Mouse (Mus musculus) intestine, postnatal 0 days (tissue): ENCODE results near the gene Cxcl16. TPM values are rescaled to one million over a fixed set of nuclear protein-coding genes. Genes with fewer than 3 reads are reported as not detected.

Experiments used
- ATAC-seq: fragments of 200-750 bp; cut with Nextera tagmentation; 2 replicates; pipeline ENCODE4 v1.8.0; 2017; ENCODE audit warnings: mild to moderate bottlenecking, moderate TSS enrichment, moderate library complexity
- H3K27ac ChIP-seq: fragments of 300-500 bp; sonication (generic); 2 replicates; pipeline ENCODE4 v1.5.1; 2014; ENCODE audit warnings: mild to moderate bottlenecking, low read depth, low read length, moderate library complexity
- H3K27me3 ChIP-seq: fragments of 300-500 bp; sonication (generic); replicated peaks from 2 replicates; pipeline ENCODE4 v1.6.1; 2014; ENCODE audit warnings: low read length, mixed read lengths; ENCODE audit not compliant: control insufficient read depth, insufficient read depth
- H3K36me3 ChIP-seq: fragments of 300-500 bp; sonication (generic); 2 replicates; pipeline ENCODE4 v1.6.1; 2014; ENCODE audit warnings: mild to moderate bottlenecking, moderate library complexity; ENCODE audit not compliant: control insufficient read depth, insufficient read depth
- H3K4me1 ChIP-seq: fragments of 300-500 bp; sonication (generic); replicated peaks from 2 replicates; pipeline ENCODE4 v1.6.1; 2014; ENCODE audit warnings: antibody characterized with exemption, low read length, mixed read lengths; ENCODE audit not compliant: control insufficient read depth, insufficient read depth
- H3K4me2 ChIP-seq: fragments of 300-500 bp; sonication (generic); replicated peaks from 2 replicates; pipeline ENCODE4 v1.6.1; 2014; ENCODE audit warnings: low read depth, mild to moderate bottlenecking, moderate library complexity
- H3K4me3 ChIP-seq: fragments of 300-500 bp; sonication (generic); 2 replicates; pipeline ENCODE4 v1.5.1; 2014; ENCODE audit warnings: low read depth, low read length
- H3K9ac ChIP-seq: fragments of 300-500 bp; sonication (generic); 2 replicates; pipeline ENCODE4 v1.6.1; 2014; ENCODE audit warnings: mild to moderate bottlenecking, low read depth, low read length
- H3K9me3 ChIP-seq: fragments of 300-500 bp; sonication (generic); 2 replicates; pipeline ENCODE4 v1.6.1; 2016; ENCODE audit warnings: mixed run types; ENCODE audit not compliant: control insufficient read depth
- CTCF ChIP-seq: sonication (generic); IDR thresholded peaks from 2 replicates; pipeline ENCODE4 v1.5.1; 2016; ENCODE audit warnings: low read depth, mild to moderate bottlenecking, control low read depth, antibody characterized with exemption, moderate library complexity
- WGBS: fragments of 180-500 bp; shearing (Covaris S2); extraction: QIAGEN DNeasy Blood & Tissue Kit; methylation state at CpG from one replicate; pipeline ENCODE4 v1.1.7; 2014; 5-methylcytosine and 5-hydroxymethylcytosine counted together
- polyA plus RNA-seq: library from polyadenylated mRNA; unstranded; fragments of >200 nt; fragmentation: Nextera tagmentation; extraction: Ambion mirVana; gene quantifications from 2 replicates; pipeline ENCODE4 v1.2.1, GENCODE M21; 2015

Gene Cxcl16
- polyA plus RNA-seq, 1 experiment from 2014 or later = 39.3 TPM

DNA sequence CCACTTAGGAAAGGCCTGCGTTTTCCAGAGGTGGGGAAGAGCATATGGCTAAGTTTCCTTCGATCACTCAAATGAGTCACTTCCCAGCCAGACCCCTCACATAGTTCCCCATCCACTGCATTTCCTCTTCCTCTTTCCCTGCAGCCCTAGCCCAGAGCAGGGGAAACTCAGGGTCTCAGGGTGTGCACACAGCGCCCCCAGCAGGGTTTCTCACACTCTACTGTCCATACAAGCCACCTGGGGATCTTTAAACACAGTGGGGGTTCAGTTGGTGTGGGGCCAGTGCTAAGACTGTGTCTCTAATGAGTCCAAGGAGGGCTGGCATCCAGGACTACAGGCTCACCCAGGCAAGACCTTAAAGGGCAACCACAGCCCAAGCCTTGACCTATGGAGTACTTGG is 13.0 kb downstream of the Cxcl16 start:
- no peak overlapping the region for H3K27ac ChIP-seq
- TF ChIP-seq CTCF = peak; percentile 34; the same call in 1 of the 2 replicates

DNA sequence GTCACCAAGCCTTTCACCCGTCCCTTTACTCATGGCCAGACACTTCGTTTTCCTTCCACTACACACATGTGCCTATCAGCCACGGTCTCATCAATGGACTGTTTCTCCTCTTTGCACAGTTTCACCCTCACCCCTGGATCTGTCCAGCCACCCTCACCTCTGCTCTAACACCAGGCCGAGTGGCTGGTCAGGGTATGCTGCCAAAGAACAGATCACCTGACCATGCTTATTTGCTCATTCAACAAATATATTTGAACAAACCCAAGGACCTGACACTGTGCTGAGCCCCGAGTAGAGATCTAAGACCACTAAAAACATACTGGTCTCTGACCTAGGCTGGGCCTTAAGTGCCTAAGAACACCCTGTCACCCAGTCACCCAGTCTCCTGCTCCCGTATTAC is 15.1 kb downstream of the Cxcl16 start:
- H3K9ac ChIP-seq = no peak overlapping the region
- 52% methylated on average over 6 of the region's 6 CpGs for WGBS
- no peak overlapping the region for H3K4me3 ChIP-seq
- H3K9me3 ChIP-seq = no peaks in the 10 kb centered on the region
- TF ChIP-seq CTCF = no peak
- ATAC-seq = no peak
- no peaks in the 10 kb centered on the region for H3K27me3 ChIP-seq
- H3K4me1 ChIP-seq = no peaks in the 10 kb centered on the region
- peaks cover 17% of the 10 kb centered on the region for H3K36me3 ChIP-seq
- no peak overlapping the region for H3K27ac ChIP-seq
- no peak overlapping the region for H3K4me2 ChIP-seq

More for the DNA sequence above, 13.0 kb downstream of the Cxcl16 start:
- ATAC-seq = no peak
- Histone ChIP-seq H3K4me3 (no peak overlapping the region), H3K36me3 (0 out of 2 replicates have a peak, but pooled peaks cover 4% of the 10 kb centered on the region), H3K4me2 (no peak overlapping the region), H3K4me1 (no peaks in the 10 kb centered on the region), H3K9ac (no peak overlapping the region), H3K9me3 (no peaks in the 10 kb centered on the region), H3K27me3 (no peaks in the 10 kb centered on the region)
- WGBS = 54% methylated on average over 3 of the region's 3 CpGs

DNA sequence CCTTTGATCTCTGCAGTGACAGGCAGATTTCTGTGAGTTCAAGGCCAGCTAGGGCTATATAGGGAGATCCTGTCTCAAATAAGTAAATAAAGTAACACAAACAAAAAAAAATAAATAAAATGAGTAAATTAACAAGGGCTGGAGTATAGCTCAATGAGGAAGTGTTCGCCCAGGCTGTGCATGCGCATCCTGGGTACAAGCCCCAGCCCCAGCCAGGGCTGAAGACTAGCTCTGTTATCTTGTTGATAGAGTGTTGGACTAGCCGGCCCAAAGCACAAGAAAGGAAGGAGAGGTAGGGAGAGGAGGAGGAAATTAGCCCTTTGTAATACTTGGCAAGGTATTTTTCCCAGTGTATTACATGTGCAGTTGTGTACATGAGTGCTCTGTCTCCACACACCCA is 15.8 kb downstream of the Cxcl16 start:
- Histone ChIP-seq H3K9ac (no peak overlapping the region), H3K9me3 (no peaks in the 10 kb centered on the region), H3K4me2 (no peak overlapping the region), H3K4me3 (no peak overlapping the region), H3K27ac (no peak overlapping the region), H3K27me3 (no peaks in the 10 kb centered on the region), H3K4me1 (no peaks in the 10 kb centered on the region), H3K36me3 (peaks cover 24% of the 10 kb centered on the region)
- ATAC-seq = no peak
- 78% methylated on average over 3 of the region's 3 CpGs for WGBS
- TF ChIP-seq CTCF = no peak

DNA sequence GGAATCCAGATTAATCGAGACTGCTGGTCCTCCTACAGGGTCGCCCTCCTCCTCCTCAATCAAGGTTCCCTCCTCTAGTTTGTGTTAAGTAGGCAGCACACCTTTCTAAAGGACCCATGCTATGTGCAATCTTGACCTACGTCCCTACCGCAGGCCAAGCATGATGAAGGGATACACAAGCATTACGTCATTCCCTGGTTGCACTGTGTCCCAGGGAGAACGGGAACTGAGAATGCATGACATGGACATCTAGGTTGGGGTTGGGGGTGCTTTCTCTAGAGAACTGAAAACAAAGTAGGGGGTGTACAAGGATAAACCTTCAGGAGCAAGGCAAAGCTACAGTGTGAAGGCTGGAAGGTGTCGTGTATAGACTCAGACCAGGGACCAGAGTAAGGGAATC is 17.9 kb downstream of the Cxcl16 start:
- Histone ChIP-seq H3K36me3 (peaks cover 41% of the 10 kb centered on the region), H3K27ac (no peak overlapping the region), H3K9ac (no peak overlapping the region), H3K27me3 (no peaks in the 10 kb centered on the region), H3K4me1 (no peaks in the 10 kb centered on the region), H3K9me3 (no peaks in the 10 kb centered on the region), H3K4me3 (no peak overlapping the region), H3K4me2 (no peak overlapping the region)
- ATAC-seq = no peak
- TF ChIP-seq CTCF = no peak
- 87% methylated on average over 7 of the region's 7 CpGs for WGBS

DNA sequence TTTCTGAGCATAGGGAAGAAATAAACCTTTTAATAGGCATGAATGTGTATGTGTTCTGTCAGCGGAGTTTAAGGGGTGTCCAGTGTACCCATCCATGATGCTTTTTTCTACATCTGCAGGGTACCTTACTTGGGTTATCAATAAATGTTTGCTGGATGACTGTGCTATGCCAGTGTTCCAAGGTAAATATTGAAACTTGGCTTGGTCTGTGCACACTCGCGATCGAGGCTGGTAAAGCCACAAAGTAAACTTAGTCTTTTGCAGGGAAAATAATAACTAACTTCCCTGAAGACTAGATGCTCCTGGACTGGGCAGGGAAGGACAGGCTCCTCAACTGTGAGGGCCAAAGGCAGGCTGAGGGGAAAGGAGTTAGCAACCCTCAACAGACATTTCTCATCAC is 19.1 kb downstream of the Cxcl16 start:
- H3K4me3 ChIP-seq = no peak overlapping the region
- no peak overlapping the region for H3K27ac ChIP-seq
- no peaks in the 10 kb centered on the region for H3K27me3 ChIP-seq
- H3K36me3 ChIP-seq = peaks cover 51% of the 10 kb centered on the region
- 55% methylated on average over 4 of the region's 4 CpGs for WGBS
- no peaks in the 10 kb centered on the region for H3K9me3 ChIP-seq
- ATAC-seq = no peak
- H3K4me1 ChIP-seq = no peaks in the 10 kb centered on the region
- H3K9ac ChIP-seq = no peak overlapping the region
- no peak for TF ChIP-seq CTCF
- no peak overlapping the region for H3K4me2 ChIP-seq

DNA sequence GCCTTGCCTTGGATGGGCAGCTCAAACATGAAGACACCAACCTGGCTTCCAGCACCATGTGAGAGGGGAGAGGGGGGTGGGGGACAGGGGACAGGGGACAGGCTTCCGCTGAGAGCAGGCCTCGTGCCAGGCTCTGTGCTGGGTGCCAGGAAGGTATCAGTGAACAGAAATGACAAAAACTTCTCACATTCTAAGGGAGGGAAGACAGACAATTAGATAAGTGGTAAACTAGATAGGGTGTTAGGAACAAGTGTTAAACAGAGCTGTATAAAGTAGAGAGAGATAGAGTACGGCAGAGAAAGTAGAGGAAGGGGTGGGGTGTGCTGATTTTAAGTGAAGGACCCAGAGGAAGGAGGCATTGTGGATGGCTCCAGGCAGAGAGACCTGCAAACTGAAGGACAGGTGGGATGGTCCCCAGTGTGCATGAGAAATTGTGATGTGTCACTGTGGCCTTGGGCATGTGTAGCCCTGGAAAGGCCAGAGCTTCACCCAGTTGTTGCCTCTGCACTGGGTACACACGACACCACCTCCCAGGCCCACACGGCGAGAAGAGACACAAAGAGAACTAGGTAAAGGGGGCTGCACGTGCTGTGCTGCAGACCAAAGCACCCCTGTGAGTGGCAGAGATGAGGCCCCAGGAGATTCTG is 20.9 kb downstream of the Cxcl16 start:
- peaks cover 51% of the 10 kb centered on the region for H3K36me3 ChIP-seq
- no peak for ATAC-seq
- no peaks in the 10 kb centered on the region for H3K4me1 ChIP-seq
- no peak for TF ChIP-seq CTCF
- 88% methylated on average over 7 of the region's 7 CpGs for WGBS
- no peak overlapping the region for H3K4me2 ChIP-seq
- no peaks in the 10 kb centered on the region for H3K27me3 ChIP-seq
- H3K9me3 ChIP-seq = no peaks in the 10 kb centered on the region
- H3K4me3 ChIP-seq = no peak overlapping the region
- H3K27ac ChIP-seq = no peak overlapping the region
- no peak overlapping the region for H3K9ac ChIP-seq
